Mouse (Mus musculus): ENCODE data around the gene Pkdrej.
"Not testable (repeated sequence)": the region's sequence is repeated elsewhere in the genome, so short reads cannot be mapped to it uniquely, and the experiment has no call there.

GRCm38 (mm10) chr15:85778891-85779290 lies 42.6 kb downstream of the Pkdrej start:
- TF ChIP-seq CTCF (conservative IDR thresholded peaks at IDR 0.05; ENCODE audit: low read length); POU5F1 (IDR thresholded peaks at IDR 0.05; ENCODE audit: borderline replicate concordance, low read length): not testable (repeated sequence)
